Mouse (Mus musculus) stomach, postnatal 0 days (tissue): ENCODE results near the gene Adar.

ENCODE experiments used
- CTCF ChIP-seq: IDR thresholded peaks from 2 replicates; pipeline ENCODE4 v1.5.1; 2016; ENCODE audit warnings: antibody characterized with exemption, low read depth, mild to moderate bottlenecking, moderate library complexity
- EP300 ChIP-seq: optimal IDR thresholded peaks from 2 replicates; pipeline ENCODE3; 2016; ENCODE audit warnings: antibody characterized with exemption

DNA sequence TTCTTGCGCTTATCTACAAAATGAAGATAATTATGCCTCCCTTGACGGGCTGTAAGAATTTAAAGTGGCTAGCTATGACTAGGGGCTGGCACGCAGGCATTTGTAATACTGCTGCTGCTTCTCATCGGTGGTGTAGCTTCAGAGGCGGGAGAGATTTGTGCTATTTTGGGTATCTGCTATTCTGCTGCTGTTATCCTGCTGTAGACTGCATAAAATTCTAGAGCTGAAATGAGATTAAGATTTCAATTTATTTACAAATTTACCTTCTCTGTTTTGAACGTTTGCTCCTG is 1.1 kb downstream of the Adar start:
- no peak for TF ChIP-seq EP300
- no peak for TF ChIP-seq CTCF
